In the genomic region with DNA sequence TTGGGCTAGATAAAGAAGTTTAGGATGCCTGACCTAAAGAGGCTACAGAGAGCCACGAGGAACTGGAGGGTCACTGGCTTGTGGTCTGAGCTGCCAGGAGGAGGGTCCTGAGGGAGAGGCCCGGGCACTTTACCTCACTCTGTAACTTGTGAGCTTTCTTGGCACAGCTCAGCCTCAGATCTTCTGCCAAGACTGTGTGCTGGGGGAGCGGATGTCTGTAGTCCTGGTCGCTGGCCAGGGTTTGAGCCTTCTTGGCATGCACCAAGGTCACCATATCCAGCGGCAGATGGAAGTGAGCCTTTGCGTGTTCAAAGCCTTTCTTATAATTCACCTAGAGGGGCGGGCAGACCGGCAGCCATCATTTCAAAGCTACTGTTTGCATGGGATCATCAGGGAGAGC, we compare ENCODE assay signal across 9 mouse cellular contexts. TPM values are rescaled to one million over a fixed set of nuclear protein-coding genes. Genes with fewer than 3 reads are reported as not detected.
DNase-seq lines count a peak whose midpoint lies in the region; ATAC-seq lines count a peak whose summit lies in the region.
"Had no signal": no experiment of that assay in that cellular context is flagged by ENCODE, and none has a peak within 500 bp of the region (broad histone marks: within the 10 kb centered on the region; RNA-seq: fewer than 3 reads in every experiment).

No protein-coding gene starts in this region.

- peaks cover 22% of the 10 kb centered on the region for H3K4me1 ChIP-seq in hindbrain, embryonic 15.5 days (replicated peaks)
- 0 out of 2 replicates have a peak, but pooled peaks cover 2% of the 10 kb centered on the region for H3K4me1 ChIP-seq in hindbrain, embryonic 11.5 days (replicated peaks; ENCODE audit: control insufficient read depth, insufficient read depth, low read length)

- no peaks in the 10 kb centered on the region for H3K36me3 ChIP-seq in hindbrain, embryonic 15.5 days
- no peaks in the 10 kb centered on the region for H3K36me3 ChIP-seq in hindbrain, embryonic 11.5 days (ENCODE audit: control insufficient read depth, insufficient read depth, low read length)

- no peak overlapping the region for H3K4me3 ChIP-seq in hindbrain, embryonic 15.5 days
- H3K4me3 ChIP-seq in hindbrain, embryonic 11.5 days (ENCODE audit: low read depth, low read length), result no peak overlapping the region

- H3K9me3 ChIP-seq in hindbrain, embryonic 15.5 days, result no peaks in the 10 kb centered on the region
- H3K9me3 ChIP-seq in hindbrain, embryonic 11.5 days (ENCODE audit: control insufficient read depth, low read length), result no peaks in the 10 kb centered on the region

- WGBS in hindbrain, embryonic 15.5 days, result 69% methylated on average over 8 of the region's 8 CpGs
- 92% methylated on average over 8 of the region's 8 CpGs for WGBS in hindbrain, embryonic 11.5 days

- no peak overlapping the region for H3K4me2 ChIP-seq in hindbrain, embryonic 15.5 days
- H3K4me2 ChIP-seq in hindbrain, embryonic 11.5 days (replicated peaks; ENCODE audit: low read depth, low read length), result no peak overlapping the region

- no peaks in the 10 kb centered on the region for H3K27me3 ChIP-seq in hindbrain, embryonic 15.5 days
- H3K27me3 ChIP-seq in hindbrain, embryonic 11.5 days (ENCODE audit: control insufficient read depth, insufficient read depth, low read length), result no peaks in the 10 kb centered on the region

- peak; percentile 49; the same call in 1 of the 2 replicates for ATAC-seq in hindbrain, embryonic 15.5 days (ENCODE audit: low FRiP score, low read depth)
- no peak for ATAC-seq in hindbrain, embryonic 11.5 days (ENCODE audit: low FRiP score)

- no peak overlapping the region for H3K9ac ChIP-seq in hindbrain, embryonic 15.5 days
- H3K9ac ChIP-seq in hindbrain, embryonic 11.5 days (ENCODE audit: low read depth, low read length), result no peak overlapping the region

- no peak overlapping the region for H3K27ac ChIP-seq in hindbrain, embryonic 15.5 days (replicated peaks)
- no peak overlapping the region for H3K27ac ChIP-seq in hindbrain, embryonic 11.5 days (ENCODE audit: low read depth, low read length)

- DNase-seq in hindbrain, embryonic 11.5 days (ENCODE audit: low spot score), result no peak
- peak; percentile 60 to 61 for DNase-seq in adrenal gland, adult 18-20 months (ENCODE audit: low spot score in 2 of 2)
- peak; percentile 41 to 42 for DNase-seq in cerebellum, postnatal 36 days
- peak; percentile 40 to 66 for DNase-seq in kidney, postnatal 25 days
- DNase-seq in layer of hippocampus, postnatal 36 days, result no peak
- DNase-seq in right cerebral cortex, postnatal 36 days (ENCODE audit: low spot score in 2 of 2), result no peak
- no peak for DNase-seq in frontal cortex, postnatal 14 days (ENCODE audit: low spot score in 2 of 2)

RNA-seq across cellular contexts. Expression of a gene that starts 47.8 kb away (rescaled TPM):
- 0.25 and 0.38 TPM in 2 replicates for polyA plus RNA-seq in hindbrain, embryonic 15.5 days (2015; fragmentation: Nextera tagmentation; extraction: Ambion mirVana)
- polyA plus RNA-seq in hindbrain, embryonic 11.5 days (2014; fragmentation: Nextera tagmentation; extraction: Ambion mirVana), result 0.15 and 0.22 TPM in 2 replicates
- total RNA-seq in adrenal gland, adult 18-20 months (2021), result under 1 TPM in 1 of 2 experiments, not detected in 1; 0.96 TPM
- total RNA-seq in layer of hippocampus, postnatal 36 days (2021), result under 1 TPM; 0.07 to 0.08 TPM

RNA-seq across cellular contexts. Expression of a gene that starts 54.9 kb away (rescaled TPM):
- polyA plus RNA-seq in hindbrain, embryonic 15.5 days (2015; fragmentation: Nextera tagmentation; extraction: Ambion mirVana), result 21.5 and 22.0 TPM in 2 replicates
- polyA plus RNA-seq in hindbrain, embryonic 11.5 days (2014; fragmentation: Nextera tagmentation; extraction: Ambion mirVana), result 16.5 and 16.6 TPM in 2 replicates
- total RNA-seq in adrenal gland, adult 18-20 months (2021), result 1 to 10 TPM; 5.5 to 6.1 TPM
- total RNA-seq in layer of hippocampus, postnatal 36 days (2021), result 1 to 10 TPM; 1.3 to 1.9 TPM

RNA-seq across cellular contexts. Expression of a gene that starts 55.1 kb away (rescaled TPM):
- 0.16 TPM in 1 of 2 replicates, not detected in the other for polyA plus RNA-seq in hindbrain, embryonic 15.5 days (2015; fragmentation: Nextera tagmentation; extraction: Ambion mirVana)
- polyA plus RNA-seq in hindbrain, embryonic 11.5 days (2014; fragmentation: Nextera tagmentation; extraction: Ambion mirVana), result not detected in 2 replicates
- under 1 TPM in 1 of 2 experiments, not detected in 1; 0.20 TPM for total RNA-seq in adrenal gland, adult 18-20 months (2021)
- total RNA-seq in layer of hippocampus, postnatal 36 days (2021), result not detected
- total RNA-seq: common myeloid progenitor, adult 5-6 weeks had no signal

Comparison
In these comparisons a context has a peak if more than half of its experiments do, and no peak if none do; other contexts are left out.
1. DNase-seq: peak in adrenal gland, adult 18-20 months (2 of 2), cerebellum, postnatal 36 days (2 of 2) and kidney, postnatal 25 days (2 of 2); none in hindbrain, embryonic 11.5 days (single experiment), layer of hippocampus, postnatal 36 days (0 of 2), right cerebral cortex, postnatal 36 days (0 of 2) and frontal cortex, postnatal 14 days (0 of 2).